Mouse (Mus musculus): ENCODE measurements around the gene Vezf1. TPM values are rescaled to one million over a fixed set of nuclear protein-coding genes. Genes with fewer than 3 reads are reported as not detected.

The Vezf1 gene
- polyA plus RNA-seq (2014; fragmentation: Nextera tagmentation; extraction: Ambion mirVana), result 63.1 and 69.3 TPM in 2 replicates

DNA sequence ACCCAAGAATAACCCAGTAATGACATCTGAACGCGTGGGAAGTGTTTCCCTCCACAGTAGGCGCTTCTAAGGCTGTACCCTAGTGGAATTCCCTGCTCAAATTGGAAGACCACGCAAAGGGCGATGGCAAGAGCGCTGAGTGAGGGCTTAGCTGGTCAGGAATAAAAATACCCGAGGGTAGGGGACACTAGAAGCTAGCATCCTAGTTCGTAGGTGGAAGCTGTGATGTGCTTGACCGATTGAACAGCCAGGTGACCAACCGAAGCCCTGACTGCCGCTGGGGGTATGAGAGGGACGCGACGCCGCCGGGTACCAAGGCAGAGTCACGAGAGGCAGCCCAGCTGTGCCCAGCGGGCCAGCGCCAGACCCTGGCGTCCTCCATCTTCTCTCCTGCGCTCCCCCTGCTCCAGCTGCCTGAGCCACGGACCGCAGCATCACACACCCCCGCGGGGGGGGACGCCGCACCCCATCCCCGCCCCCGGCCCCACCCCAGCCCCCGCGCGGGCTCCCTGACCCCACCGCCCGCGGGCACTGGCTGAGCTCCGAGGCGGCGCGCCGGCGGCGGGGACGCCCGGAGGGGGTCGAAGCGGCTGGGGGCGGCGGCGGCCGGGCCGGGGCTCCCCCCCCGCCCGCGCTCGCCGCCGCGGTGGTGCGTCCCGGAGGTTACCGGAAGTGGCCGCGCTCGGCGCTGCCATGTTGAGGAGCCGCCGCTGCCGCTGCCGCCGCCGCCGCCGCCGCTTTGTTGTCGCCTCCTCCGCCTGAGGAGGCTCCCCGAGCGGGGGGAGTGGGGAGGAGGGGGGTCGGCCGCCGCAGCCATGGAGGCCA, at the start of gene Vezf1:
TSS of gene Vezf1 (plus strand) at position 694 of the 825 bp plus-strand sequence.
- WGBS, result under 1% methylated on average over 48 of the region's 81 CpGs
- Histone ChIP-seq H3K36me3 (replicated peaks; ENCODE audit: control insufficient read depth, insufficient read depth, low read depth, low read length) (no peaks in the 10 kb centered on the region), H3K27ac (replicated peaks; ENCODE audit: low read depth, low read length) (peak within 1 kb of the TSS; percentile 98), H3K9me3 (replicated peaks; ENCODE audit: control insufficient read depth, low read length) (no peaks in the 10 kb centered on the region), H3K9ac (replicated peaks; ENCODE audit: low read length) (peak within 1 kb of the TSS; percentile 99), H3K4me3 (ENCODE audit: low read depth, low read length) (peak within 1 kb of the TSS; percentile 99), H3K4me2 (ENCODE audit: low read depth, low read length) (peak within 1 kb of the TSS; percentile 79), H3K4me1 (ENCODE audit: control insufficient read depth, insufficient read depth, low read length) (no peaks in the 10 kb centered on the region; the same call in none of the 2 replicates), H3K27me3 (ENCODE audit: control insufficient read depth, insufficient read depth, low read length) (no peaks in the 10 kb centered on the region)
- DNase-seq (ENCODE audit: low spot score) (peak; percentile 88), ATAC-seq (replicated peaks; ENCODE audit: insufficient number of reproducible peaks, low FRiP score, low TSS enrichment, low read depth) (peak; percentile 70)

DNA sequence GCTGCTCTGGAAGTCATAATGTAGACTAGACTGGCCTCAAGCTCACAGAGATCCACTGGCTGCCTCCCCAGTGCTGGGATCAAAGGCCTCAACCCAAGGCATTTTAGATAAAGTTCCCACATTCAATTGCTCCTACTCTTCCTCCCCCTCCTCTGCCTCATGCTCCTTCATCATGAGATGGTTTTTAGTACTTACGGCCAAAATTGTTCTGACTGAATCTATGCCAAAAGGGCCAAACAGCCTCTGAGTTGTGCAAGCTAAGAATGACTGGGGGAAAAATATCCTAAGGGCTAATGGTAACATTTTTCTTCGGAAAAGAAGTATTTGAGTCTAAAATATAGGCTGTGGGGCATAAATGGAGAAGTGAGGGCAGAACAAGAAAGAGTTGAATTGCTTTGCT, 44.1 kb upstream of the Vezf1 start:
- Histone ChIP-seq H3K27me3 (ENCODE audit: control insufficient read depth, insufficient read depth, low read length) (no peaks in the 10 kb centered on the region), H3K4me1 (ENCODE audit: control insufficient read depth, insufficient read depth, low read length) (no peaks in the 10 kb centered on the region), H3K4me3 (ENCODE audit: low read depth, low read length) (no peak overlapping the region), H3K4me2 (ENCODE audit: low read depth, low read length) (no peak overlapping the region), H3K9ac (replicated peaks; ENCODE audit: low read length) (no peak overlapping the region), H3K27ac (replicated peaks; ENCODE audit: low read depth, low read length) (no peak overlapping the region), H3K9me3 (replicated peaks; ENCODE audit: control insufficient read depth, low read length) (no peaks in the 10 kb centered on the region), H3K36me3 (replicated peaks; ENCODE audit: control insufficient read depth, insufficient read depth, low read depth, low read length) (no peaks in the 10 kb centered on the region)
- 87% methylated on average over 2 of the region's 2 CpGs for WGBS
- ATAC-seq (replicated peaks; ENCODE audit: insufficient number of reproducible peaks, low FRiP score, low TSS enrichment, low read depth) (no peak), DNase-seq (ENCODE audit: low spot score) (no peak)

- WGBS, result 60% methylated on average over 9 of the region's 9 CpGs
- Histone ChIP-seq H3K27me3 (ENCODE audit: control insufficient read depth, insufficient read depth, low read length) (no peaks in the 10 kb centered on the region), H3K9ac (replicated peaks; ENCODE audit: low read length) (no peak overlapping the region), H3K4me2 (ENCODE audit: low read depth, low read length) (no peak overlapping the region), H3K27ac (replicated peaks; ENCODE audit: low read depth, low read length) (no peak overlapping the region), H3K4me1 (ENCODE audit: control insufficient read depth, insufficient read depth, low read length) (no peaks in the 10 kb centered on the region), H3K9me3 (replicated peaks; ENCODE audit: control insufficient read depth, low read length) (no peaks in the 10 kb centered on the region), H3K4me3 (ENCODE audit: low read depth, low read length) (no peak overlapping the region), H3K36me3 (replicated peaks; ENCODE audit: control insufficient read depth, insufficient read depth, low read depth, low read length) (no peaks in the 10 kb centered on the region)
- no peak for DNase-seq (ENCODE audit: low spot score)
- ATAC-seq (replicated peaks; ENCODE audit: insufficient number of reproducible peaks, low FRiP score, low TSS enrichment, low read depth), result no peak
These were observed 40.6 kb upstream of the Vezf1 start for GRCm38 (mm10) chr11:88027391-88028035.

DNA sequence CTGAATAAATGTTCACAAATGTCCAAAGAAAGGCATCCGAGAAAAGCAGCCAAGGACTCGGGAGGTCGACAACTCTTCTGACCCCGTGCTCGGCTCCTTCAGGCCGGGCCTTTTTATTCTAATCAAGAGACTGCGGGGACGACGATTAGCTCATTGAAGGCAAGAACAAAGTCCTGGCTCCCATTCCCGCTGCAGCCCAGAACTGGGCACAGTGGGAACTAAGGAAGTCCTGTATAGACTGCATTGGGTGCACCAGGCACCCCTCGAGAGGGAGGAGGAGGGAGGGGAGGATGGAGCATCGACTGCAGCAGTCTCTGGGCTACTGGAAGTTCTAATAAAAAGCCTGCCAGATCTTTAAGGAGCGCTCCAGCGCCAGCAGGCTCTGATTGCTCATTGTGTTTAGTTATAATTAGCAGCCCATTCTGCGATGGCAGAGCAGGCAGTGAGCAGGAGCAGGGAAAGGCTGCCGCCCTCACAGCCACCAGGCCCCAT, 39.8 kb upstream of the Vezf1 start:
- H3K27ac ChIP-seq (replicated peaks; ENCODE audit: low read depth, low read length), result no peak overlapping the region
- H3K36me3 ChIP-seq (replicated peaks; ENCODE audit: control insufficient read depth, insufficient read depth, low read depth, low read length), result no peaks in the 10 kb centered on the region
- H3K27me3 ChIP-seq (ENCODE audit: control insufficient read depth, insufficient read depth, low read length), result no peaks in the 10 kb centered on the region
- ATAC-seq (replicated peaks; ENCODE audit: insufficient number of reproducible peaks, low FRiP score, low TSS enrichment, low read depth), result no peak
- 15% methylated on average over 16 of the region's 16 CpGs for WGBS
- no peak overlapping the region for H3K4me3 ChIP-seq (ENCODE audit: low read depth, low read length)
- H3K9ac ChIP-seq (replicated peaks; ENCODE audit: low read length), result no peak overlapping the region
- no peaks in the 10 kb centered on the region for H3K9me3 ChIP-seq (replicated peaks; ENCODE audit: control insufficient read depth, low read length)
- no peak overlapping the region for H3K4me2 ChIP-seq (ENCODE audit: low read depth, low read length)
- H3K4me1 ChIP-seq (ENCODE audit: control insufficient read depth, insufficient read depth, low read length), result no peaks in the 10 kb centered on the region
- DNase-seq (ENCODE audit: low spot score), result no peak

GRCm38 (mm10) chr11:88030219-88030618, 37.9 kb upstream of the Vezf1 start:
- no peaks in the 10 kb centered on the region for H3K36me3 ChIP-seq (replicated peaks; ENCODE audit: control insufficient read depth, insufficient read depth, low read depth, low read length)
- no peaks in the 10 kb centered on the region for H3K4me1 ChIP-seq (ENCODE audit: control insufficient read depth, insufficient read depth, low read length)
- no peak for ATAC-seq (replicated peaks; ENCODE audit: insufficient number of reproducible peaks, low FRiP score, low TSS enrichment, low read depth)
- H3K9ac ChIP-seq (replicated peaks; ENCODE audit: low read length), result no peak overlapping the region
- 88% methylated on average over 7 of the region's 7 CpGs for WGBS
- H3K4me2 ChIP-seq (ENCODE audit: low read depth, low read length), result no peak overlapping the region
- no peak overlapping the region for H3K27ac ChIP-seq (replicated peaks; ENCODE audit: low read depth, low read length)
- H3K27me3 ChIP-seq (ENCODE audit: control insufficient read depth, insufficient read depth, low read length), result no peaks in the 10 kb centered on the region
- DNase-seq (ENCODE audit: low spot score), result no peak
- H3K4me3 ChIP-seq (ENCODE audit: low read depth, low read length), result no peak overlapping the region
- H3K9me3 ChIP-seq (replicated peaks; ENCODE audit: control insufficient read depth, low read length), result no peaks in the 10 kb centered on the region

DNA sequence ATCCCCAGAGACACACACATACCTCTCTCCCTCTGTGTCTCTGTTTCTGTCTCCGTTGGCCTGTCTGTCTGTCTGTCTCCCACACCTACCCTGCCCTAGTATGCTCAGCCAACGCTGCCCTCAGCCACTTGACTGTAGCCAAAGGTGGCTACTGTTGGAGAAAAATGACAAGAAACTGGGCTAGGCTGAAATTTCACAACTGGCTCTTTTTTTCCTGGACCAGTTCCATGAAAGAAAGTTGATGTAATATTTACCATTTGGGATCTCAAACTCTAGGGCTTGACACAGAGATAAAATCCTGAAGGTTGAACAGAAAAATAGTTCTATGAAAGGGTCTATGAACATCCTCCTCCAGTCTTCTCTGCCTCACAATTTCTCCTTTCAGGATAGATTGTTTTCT, 37.2 kb upstream of the Vezf1 start:
- Histone ChIP-seq H3K36me3 (replicated peaks; ENCODE audit: control insufficient read depth, insufficient read depth, low read depth, low read length) (no peaks in the 10 kb centered on the region), H3K4me1 (ENCODE audit: control insufficient read depth, insufficient read depth, low read length) (no peaks in the 10 kb centered on the region), H3K4me3 (ENCODE audit: low read depth, low read length) (no peak overlapping the region), H3K9ac (replicated peaks; ENCODE audit: low read length) (no peak overlapping the region), H3K27ac (replicated peaks; ENCODE audit: low read depth, low read length) (no peak overlapping the region), H3K27me3 (ENCODE audit: control insufficient read depth, insufficient read depth, low read length) (no peaks in the 10 kb centered on the region), H3K9me3 (replicated peaks; ENCODE audit: control insufficient read depth, low read length) (no peaks in the 10 kb centered on the region), H3K4me2 (ENCODE audit: low read depth, low read length) (no peak overlapping the region)
- WGBS, result 79% methylated on average over 2 of the region's 2 CpGs
- DNase-seq (ENCODE audit: low spot score) (no peak), ATAC-seq (replicated peaks; ENCODE audit: insufficient number of reproducible peaks, low FRiP score, low TSS enrichment, low read depth) (no peak)

DNA sequence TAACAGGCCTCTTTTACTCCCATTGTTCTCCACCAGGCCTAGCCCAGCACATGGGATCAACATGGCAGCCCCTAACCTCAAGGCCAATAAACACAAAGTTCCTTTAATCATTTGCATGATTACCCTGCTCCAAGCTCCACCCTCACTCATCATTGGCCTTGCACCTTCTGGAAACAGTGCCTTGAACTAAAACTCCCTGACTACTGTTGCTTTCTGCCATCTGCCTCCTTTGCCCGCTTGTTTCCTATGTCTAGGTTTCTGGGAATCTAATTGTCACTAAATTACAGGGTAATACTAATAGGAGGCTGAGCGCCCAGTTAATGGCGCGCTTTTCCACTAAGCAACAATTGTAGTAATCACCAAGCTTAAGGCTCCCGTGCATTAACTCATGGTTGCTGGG, 36.3 kb upstream of the Vezf1 start:
- no peaks in the 10 kb centered on the region for H3K36me3 ChIP-seq (replicated peaks; ENCODE audit: control insufficient read depth, insufficient read depth, low read depth, low read length)
- H3K4me3 ChIP-seq (ENCODE audit: low read depth, low read length), result no peak overlapping the region
- DNase-seq (ENCODE audit: low spot score) (no peak), ATAC-seq (replicated peaks; ENCODE audit: insufficient number of reproducible peaks, low FRiP score, low TSS enrichment, low read depth) (no peak)
- no peaks in the 10 kb centered on the region for H3K4me1 ChIP-seq (ENCODE audit: control insufficient read depth, insufficient read depth, low read length)
- no peak overlapping the region for H3K27ac ChIP-seq (replicated peaks; ENCODE audit: low read depth, low read length)
- no peaks in the 10 kb centered on the region for H3K27me3 ChIP-seq (ENCODE audit: control insufficient read depth, insufficient read depth, low read length)
- no peak overlapping the region for H3K4me2 ChIP-seq (ENCODE audit: low read depth, low read length)
- 83% methylated on average over 5 of the region's 5 CpGs for WGBS
- no peak overlapping the region for H3K9ac ChIP-seq (replicated peaks; ENCODE audit: low read length)
- H3K9me3 ChIP-seq (replicated peaks; ENCODE audit: control insufficient read depth, low read length), result no peaks in the 10 kb centered on the region

DNA sequence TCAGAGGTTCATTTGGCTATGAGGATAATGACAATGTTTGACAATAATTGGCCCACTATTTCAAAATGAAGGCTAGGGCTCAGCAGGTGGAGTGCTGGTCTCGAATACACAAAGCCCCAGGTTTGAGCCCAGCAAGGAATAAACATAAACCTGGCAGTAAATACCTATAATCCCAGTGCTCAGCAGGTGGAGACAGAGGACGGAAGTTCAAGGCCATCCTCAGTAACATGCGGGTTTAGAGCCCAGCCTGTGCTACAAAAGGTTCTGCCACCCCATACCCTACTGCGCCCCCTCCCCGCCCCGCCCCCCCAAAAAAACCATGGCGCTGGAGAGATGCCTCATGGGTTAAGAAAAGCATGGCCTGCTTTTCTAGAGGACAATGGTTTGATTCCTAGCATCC, 32.1 kb upstream of the Vezf1 start:
- no peak for ATAC-seq (replicated peaks; ENCODE audit: insufficient number of reproducible peaks, low FRiP score, low TSS enrichment, low read depth)
- 61% methylated on average over 7 of the region's 7 CpGs for WGBS

More for the DNA sequence above, 32.1 kb upstream of the Vezf1 start:
- H3K36me3 ChIP-seq (replicated peaks; ENCODE audit: control insufficient read depth, insufficient read depth, low read depth, low read length), result no peaks in the 10 kb centered on the region
- H3K27me3 ChIP-seq (ENCODE audit: control insufficient read depth, insufficient read depth, low read length), result no peaks in the 10 kb centered on the region
- no peaks in the 10 kb centered on the region for H3K4me1 ChIP-seq (ENCODE audit: control insufficient read depth, insufficient read depth, low read length)
- H3K27ac ChIP-seq (replicated peaks; ENCODE audit: low read depth, low read length), result no peak overlapping the region
- H3K4me2 ChIP-seq (ENCODE audit: low read depth, low read length), result no peak overlapping the region
- H3K9ac ChIP-seq (replicated peaks; ENCODE audit: low read length), result no peak overlapping the region
- no peaks in the 10 kb centered on the region for H3K9me3 ChIP-seq (replicated peaks; ENCODE audit: control insufficient read depth, low read length)
- no peak overlapping the region for H3K4me3 ChIP-seq (ENCODE audit: low read depth, low read length)
- no peak for DNase-seq (ENCODE audit: low spot score)
